Mouse (Mus musculus) embryonic facial prominence, embryonic 15.5 days (tissue): ENCODE results near the gene Mon2. TPM values are rescaled to one million over a fixed set of nuclear protein-coding genes. Genes with fewer than 3 reads are reported as not detected.
"Not testable (repeated sequence)": the region's sequence is repeated elsewhere in the genome, so short reads cannot be mapped to it uniquely, and the experiment has no call there.

Experiments used
- ATAC-seq: fragments of 200-750 bp; cut with Nextera tagmentation; 2 replicates; pipeline ENCODE4 v1.8.0; 2017; ENCODE audit warnings: low read depth, moderate TSS enrichment; ENCODE audit not compliant: insufficient number of reproducible peaks, low FRiP score, low TSS enrichment
- H3K27ac ChIP-seq: fragments of 300-500 bp; sonication (generic); replicated peaks from 2 replicates; pipeline ENCODE4 v1.5.1; 2015; ENCODE audit warnings: mild to moderate bottlenecking, inconsistent platforms
- H3K27me3 ChIP-seq: fragments of 300-500 bp; sonication (generic); 2 replicates; pipeline ENCODE4 v1.6.1; 2015; ENCODE audit warnings: inconsistent platforms
- H3K36me3 ChIP-seq: fragments of 300-500 bp; sonication (generic); 2 replicates; pipeline ENCODE4 v1.6.1; 2015; ENCODE audit warnings: mild to moderate bottlenecking, inconsistent platforms
- H3K4me1 ChIP-seq: fragments of 300-500 bp; sonication (generic); 2 replicates; pipeline ENCODE4 v1.6.1; 2015; ENCODE audit warnings: inconsistent platforms
- H3K4me2 ChIP-seq: fragments of 300-500 bp; sonication (generic); replicated peaks from 2 replicates; pipeline ENCODE4 v1.6.1; 2015; ENCODE audit warnings: mild to moderate bottlenecking, inconsistent platforms
- H3K4me3 ChIP-seq: fragments of 300-500 bp; sonication (generic); replicated peaks from 2 replicates; pipeline ENCODE4 v1.5.1; 2015; ENCODE audit warnings: mild to moderate bottlenecking, inconsistent platforms
- H3K9ac ChIP-seq: fragments of 300-500 bp; sonication (generic); 2 replicates; pipeline ENCODE4 v1.6.1; 2015; ENCODE audit warnings: inconsistent platforms
- H3K9me3 ChIP-seq: fragments of 300-500 bp; sonication (generic); replicated peaks from 2 replicates; pipeline ENCODE4 v1.6.1; 2016; ENCODE audit warnings: inconsistent platforms
- WGBS: fragments of 180-500 bp; shearing (Covaris S2); methylation state at CpG from one replicate; pipeline ENCODE4 v1.1.7; 2015; 5-methylcytosine and 5-hydroxymethylcytosine counted together
- polyA plus RNA-seq: library from polyadenylated mRNA; unstranded; fragments of >200 nt; fragmentation: Nextera tagmentation; extraction: Ambion mirVana; gene quantifications from 2 replicates; pipeline ENCODE4 v1.2.1, GENCODE M21; 2015

Mon2 gene
- polyA plus RNA-seq, 1 experiment from 2014 or later = 32.2 TPM

GRCm38 (mm10) chr10:122982909-122983578 is 93.3 kb downstream of the Mon2 start:
- peak overlapping the region; percentile 91 for H3K4me3 ChIP-seq
- 0 out of 2 replicates have a peak overlapping the region, but pooled peaks have one; percentile 100 for H3K9ac ChIP-seq
- 55% methylated on average over 11 of the region's 11 CpGs for WGBS
- H3K9me3 ChIP-seq = no peaks in the 10 kb centered on the region
- peaks cover 17% of the 10 kb centered on the region for H3K36me3 ChIP-seq
- peaks cover 19% of the 10 kb centered on the region for H3K4me1 ChIP-seq
- H3K4me2 ChIP-seq = peak overlapping the region; percentile 45
- H3K27me3 ChIP-seq = no peaks in the 10 kb centered on the region
- peak overlapping the region; percentile 100 for H3K27ac ChIP-seq
- ATAC-seq = no peak

DNA sequence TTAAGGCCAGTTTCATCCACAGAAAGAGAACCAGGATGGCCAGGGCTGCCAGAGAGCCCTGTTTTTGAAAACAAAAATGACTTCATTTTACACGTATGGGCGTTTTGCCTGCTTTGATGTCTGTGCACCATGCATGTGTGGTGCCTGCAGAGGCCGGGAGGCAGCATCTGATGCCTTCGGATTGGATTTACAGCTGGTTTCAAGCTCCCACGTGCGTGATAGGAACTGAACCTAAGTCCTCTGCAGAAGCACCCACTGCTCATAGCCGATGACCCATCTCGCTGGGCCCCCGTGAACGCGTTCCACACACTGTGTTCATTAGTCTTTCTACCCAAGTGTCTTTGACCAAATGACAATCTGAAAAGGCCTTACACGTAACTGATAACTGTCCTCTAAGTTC is 96.2 kb downstream of the Mon2 start:
- no peak for ATAC-seq
- peaks cover 16% of the 10 kb centered on the region; the same call in 1 of the 2 replicates for H3K4me1 ChIP-seq
- no peak overlapping the region for H3K9ac ChIP-seq
- no peaks in the 10 kb centered on the region for H3K9me3 ChIP-seq
- H3K27ac ChIP-seq = no peak overlapping the region
- H3K4me3 ChIP-seq = no peak overlapping the region
- peaks cover 17% of the 10 kb centered on the region for H3K36me3 ChIP-seq
- no peaks in the 10 kb centered on the region for H3K27me3 ChIP-seq
- WGBS = 93% methylated on average over 12 of the region's 12 CpGs
- H3K4me2 ChIP-seq = no peak overlapping the region

GRCm38 (mm10) chr10:122979356-122979755 is 96.9 kb downstream of the Mon2 start:
- Histone ChIP-seq H3K36me3 (peaks cover 17% of the 10 kb centered on the region), H3K4me1 (peaks cover 16% of the 10 kb centered on the region; the same call in 1 of the 2 replicates), H3K27me3 (no peaks in the 10 kb centered on the region), H3K4me3 (no peak overlapping the region), H3K9ac (no peak overlapping the region), H3K9me3 (no peaks in the 10 kb centered on the region), H3K4me2 (no peak overlapping the region), H3K27ac (no peak overlapping the region)
- peak; percentile 48; the same call in 1 of the 2 replicates for ATAC-seq

DNA sequence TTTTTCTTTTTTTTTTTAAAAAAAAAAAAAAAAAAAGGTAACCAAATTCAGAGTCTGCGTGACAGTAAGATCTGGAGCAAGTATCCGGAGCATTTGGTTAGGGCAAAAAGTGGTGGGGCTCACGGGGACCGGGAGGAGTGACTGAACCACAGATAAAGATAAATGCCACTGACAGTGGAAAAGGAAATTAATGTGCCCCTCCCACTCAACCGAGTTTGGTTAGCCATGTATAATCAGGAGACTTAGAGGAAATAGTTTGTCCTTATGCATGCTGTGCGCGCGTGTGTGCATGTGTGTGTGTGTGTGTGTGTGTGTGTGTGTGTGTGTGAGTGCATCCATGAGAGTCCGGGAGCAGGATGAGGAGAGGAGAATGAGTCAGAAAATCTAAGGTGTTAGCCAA is 100.3 kb downstream of the Mon2 start:
- H3K4me3 ChIP-seq = no peak overlapping the region
- H3K36me3 ChIP-seq = peaks cover 11% of the 10 kb centered on the region
- 0 out of 2 replicates have a peak, but pooled peaks cover 11% of the 10 kb centered on the region for H3K4me1 ChIP-seq
- peak overlapping the region; percentile 44; the same call in 1 of the 2 replicates for H3K27ac ChIP-seq
- no peak overlapping the region for H3K4me2 ChIP-seq
- ATAC-seq = no peak
- H3K9ac ChIP-seq = no peak overlapping the region
- WGBS = 62% methylated on average over 9 of the region's 9 CpGs
- H3K9me3 ChIP-seq = no peaks in the 10 kb centered on the region
- H3K27me3 ChIP-seq = no peaks in the 10 kb centered on the region

DNA sequence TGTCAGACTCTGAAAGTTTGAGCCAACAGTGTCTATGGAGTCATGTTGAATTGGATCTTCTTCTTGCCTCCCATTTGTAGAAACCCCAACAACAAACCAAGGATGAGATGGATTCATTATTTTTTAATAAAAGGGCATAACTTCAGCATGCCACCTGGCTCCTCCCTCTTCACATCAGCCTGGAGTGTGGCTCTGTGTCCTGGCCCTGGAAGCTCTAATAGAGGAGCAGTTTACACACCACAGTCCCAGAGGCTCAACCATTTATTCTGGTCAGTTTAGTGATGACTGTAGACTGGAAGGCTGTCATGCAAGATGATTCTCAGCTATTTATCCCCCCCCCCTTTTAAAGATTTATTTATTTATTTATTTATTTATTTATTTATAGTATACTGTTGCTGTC is 103.1 kb downstream of the Mon2 start:
- H3K4me3 ChIP-seq = no peak overlapping the region
- no peaks in the 10 kb centered on the region for H3K27me3 ChIP-seq
- no peak overlapping the region for H3K9ac ChIP-seq
- no peak overlapping the region for H3K4me2 ChIP-seq
- no peaks in the 10 kb centered on the region for H3K9me3 ChIP-seq
- no peak for ATAC-seq
- H3K4me1 ChIP-seq = 0 out of 2 replicates have a peak, but pooled peaks cover 11% of the 10 kb centered on the region
- H3K36me3 ChIP-seq = no peaks in the 10 kb centered on the region
- no peak overlapping the region for H3K27ac ChIP-seq

DNA sequence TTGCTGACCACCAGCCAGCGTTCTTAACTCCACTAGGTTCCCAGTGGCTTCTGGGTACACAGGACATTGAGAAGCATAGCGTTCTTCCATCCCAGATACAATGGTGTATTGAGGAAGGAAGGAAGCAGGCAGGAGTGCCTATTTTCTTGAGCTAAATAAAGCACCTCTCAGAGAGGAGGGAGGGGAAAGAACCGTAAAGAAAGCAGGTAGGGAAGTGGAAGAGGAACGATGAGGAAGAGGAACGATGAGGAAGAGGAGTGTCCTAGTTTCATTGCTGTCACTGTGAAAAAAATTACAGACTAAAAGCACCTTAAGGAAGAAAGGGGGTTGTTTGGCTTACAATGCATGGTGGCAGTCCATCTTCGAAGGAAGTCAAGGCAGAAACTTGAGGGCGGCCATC is 106.1 kb downstream of the Mon2 start:
- no peaks in the 10 kb centered on the region for H3K9me3 ChIP-seq
- no peak overlapping the region for H3K9ac ChIP-seq
- H3K27me3 ChIP-seq = no peaks in the 10 kb centered on the region
- no peaks in the 10 kb centered on the region for H3K36me3 ChIP-seq
- WGBS = 86% methylated on average over 7 of the region's 7 CpGs
- ATAC-seq = no peak
- H3K4me2 ChIP-seq = no peak overlapping the region
- no peak overlapping the region for H3K27ac ChIP-seq
- 0 out of 2 replicates have a peak, but pooled peaks cover under 1% of the 10 kb centered on the region for H3K4me1 ChIP-seq
- no peak overlapping the region for H3K4me3 ChIP-seq

DNA sequence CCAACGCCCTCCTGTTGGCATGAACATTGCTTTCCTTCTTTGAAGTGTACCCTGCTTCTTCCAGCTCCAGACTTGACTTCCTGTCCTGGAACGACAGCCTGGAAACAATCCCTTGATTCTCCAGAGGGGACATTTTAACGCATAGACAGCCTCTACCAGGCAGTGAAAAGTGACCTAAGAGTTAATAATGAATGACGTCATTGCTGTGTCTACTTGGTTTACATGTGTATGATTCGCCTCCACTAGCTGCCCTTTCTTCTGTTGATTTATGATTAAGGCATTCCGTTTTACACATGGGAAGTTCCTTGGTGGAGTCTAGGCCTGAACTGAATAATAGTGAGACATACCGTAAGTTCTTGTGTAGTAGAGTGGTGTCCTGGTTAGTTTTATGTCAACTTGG is 109.9 kb downstream of the Mon2 start:
- no peak overlapping the region for H3K27ac ChIP-seq
- H3K9ac ChIP-seq = no peak overlapping the region
- H3K4me3 ChIP-seq = no peak overlapping the region
- H3K36me3 ChIP-seq = no peaks in the 10 kb centered on the region
- no peaks in the 10 kb centered on the region for H3K9me3 ChIP-seq
- H3K4me2 ChIP-seq = no peak overlapping the region
- no peak for ATAC-seq
- H3K4me1 ChIP-seq = peaks cover 21% of the 10 kb centered on the region
- no peaks in the 10 kb centered on the region for H3K27me3 ChIP-seq
- 60% methylated on average over 7 of the region's 7 CpGs for WGBS

GRCm38 (mm10) chr10:122965650-122966049 is 110.7 kb downstream of the Mon2 start:
- WGBS = 91% methylated on average over 5 of the region's 5 CpGs
- peaks cover 24% of the 10 kb centered on the region for H3K4me1 ChIP-seq
- H3K27me3 ChIP-seq, H3K27ac ChIP-seq, H3K4me3 ChIP-seq, H3K4me2 ChIP-seq, H3K9me3 ChIP-seq, H3K36me3 ChIP-seq, H3K9ac ChIP-seq, ATAC-seq: not testable (repeated sequence)

DNA sequence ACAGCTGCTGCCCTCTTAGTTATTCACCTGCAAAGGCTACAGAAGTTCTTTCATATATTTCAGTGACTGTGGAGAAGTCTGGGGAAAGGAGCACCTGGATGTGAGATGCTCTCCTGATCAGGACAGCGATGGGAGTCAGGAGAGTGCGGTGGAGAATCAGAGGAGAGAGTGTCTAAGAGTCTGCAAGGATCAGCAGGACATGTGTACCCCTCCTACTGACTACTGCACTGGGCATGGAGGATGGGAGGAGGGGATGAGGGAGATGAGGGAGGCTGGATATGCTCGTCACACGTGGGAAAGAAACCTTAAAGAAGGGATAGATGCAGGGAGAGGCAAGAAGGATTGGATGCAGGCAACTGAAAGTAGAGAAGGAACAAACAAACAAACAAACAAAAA is 112.1 kb downstream of the Mon2 start:
- Histone ChIP-seq H3K4me3 (no peak overlapping the region), H3K36me3 (no peaks in the 10 kb centered on the region), H3K27ac (no peak overlapping the region), H3K4me1 (peaks cover 24% of the 10 kb centered on the region), H3K4me2 (peak overlapping the region; percentile 46), H3K27me3 (no peaks in the 10 kb centered on the region), H3K9ac (no peak overlapping the region), H3K9me3 (no peaks in the 10 kb centered on the region)
- WGBS = 32% methylated on average over 4 of the region's 4 CpGs
- ATAC-seq = no peak

GRCm38 (mm10) chr10:122963463-122964240 is 112.7 kb downstream of the Mon2 start:
- Histone ChIP-seq H3K27me3 (no peaks in the 10 kb centered on the region), H3K9me3 (no peaks in the 10 kb centered on the region), H3K9ac (peak overlapping the region; percentile 9; the same call in 1 of the 2 replicates), H3K4me2 (peak overlapping the region; percentile 46), H3K27ac (peak overlapping the region; percentile 13; the same call in 1 of the 2 replicates), H3K4me1 (peaks cover 24% of the 10 kb centered on the region), H3K36me3 (no peaks in the 10 kb centered on the region), H3K4me3 (peak overlapping the region; percentile 22)
- 0 out of 2 replicates have a peak, but pooled peaks have one; percentile 25 for ATAC-seq
- 6% methylated on average over 21 of the region's 21 CpGs for WGBS

- no peaks in the 10 kb centered on the region for H3K9me3 ChIP-seq
- H3K4me1 ChIP-seq = peaks cover 24% of the 10 kb centered on the region
- ATAC-seq = no peak
- no peak overlapping the region for H3K27ac ChIP-seq
- 71% methylated on average over 9 of the region's 9 CpGs for WGBS
- H3K4me2 ChIP-seq = no peak overlapping the region
- no peaks in the 10 kb centered on the region for H3K27me3 ChIP-seq
- H3K36me3 ChIP-seq = no peaks in the 10 kb centered on the region
- H3K4me3 ChIP-seq = no peak overlapping the region
- no peak overlapping the region for H3K9ac ChIP-seq
These were observed 113.7 kb downstream of the Mon2 start for GRCm38 (mm10) chr10:122962651-122963050.
